Mouse (Mus musculus): ENCODE results near the gene 5031439G07Rik. TPM values are rescaled to one million over a fixed set of nuclear protein-coding genes. Genes with fewer than 3 reads are reported as not detected.

5031439G07Rik gene
- polyA plus RNA-seq, 1 experiment, result 20.8 TPM

DNA sequence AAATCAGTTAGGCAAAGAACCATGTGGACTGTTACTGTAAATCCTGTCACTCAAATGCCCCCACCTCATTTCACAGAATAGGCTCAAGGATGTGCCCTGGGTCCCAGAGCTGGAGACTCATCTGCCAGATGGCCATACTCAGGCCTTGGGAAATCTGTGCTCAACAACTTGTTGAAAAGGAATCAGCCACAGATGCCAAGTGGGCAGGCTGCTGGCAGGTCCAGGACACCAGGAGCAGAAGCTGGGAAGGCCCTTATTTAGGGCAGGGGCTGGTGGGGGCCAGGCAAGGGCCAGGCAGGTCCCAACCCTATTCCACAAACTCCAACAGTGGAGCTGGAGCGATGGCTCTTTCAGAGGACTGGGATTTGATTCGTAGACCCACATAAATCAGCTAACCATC, 25.8 kb downstream of the 5031439G07Rik start:
- no peak overlapping the region for H3K27ac ChIP-seq (ENCODE audit: insufficient read depth, low read length)
- H3K27me3 ChIP-seq (ENCODE audit: control insufficient read depth, insufficient read depth, low read length, poor library complexity, severe bottlenecking), result no peaks in the 10 kb centered on the region
- no peaks in the 10 kb centered on the region for H3K9me3 ChIP-seq (replicated peaks; ENCODE audit: control insufficient read depth, insufficient read depth, low read length, poor library complexity, severe bottlenecking)
- no peaks in the 10 kb centered on the region for H3K36me3 ChIP-seq (ENCODE audit: control insufficient read depth, insufficient read depth, low read length, poor library complexity, severe bottlenecking)
- no peaks in the 10 kb centered on the region for H3K4me1 ChIP-seq (ENCODE audit: control insufficient read depth, insufficient read depth, low read length)
- no peak for TF ChIP-seq EP300 (IDR thresholded peaks at IDR 0.05; ENCODE audit: insufficient read depth, low read depth, low read length)
- no peak for TF ChIP-seq POLR2A (IDR thresholded peaks at IDR 0.05; ENCODE audit: insufficient read depth, low read length)
- TF ChIP-seq CTCF (IDR thresholded peaks at IDR 0.05; ENCODE audit: low read depth, low read length), result no peak
- H3K4me3 ChIP-seq (ENCODE audit: low read depth, low read length), result no peak overlapping the region
- no peak overlapping the region for H3K9ac ChIP-seq (ENCODE audit: low read depth, poor library complexity, severe bottlenecking)

DNA sequence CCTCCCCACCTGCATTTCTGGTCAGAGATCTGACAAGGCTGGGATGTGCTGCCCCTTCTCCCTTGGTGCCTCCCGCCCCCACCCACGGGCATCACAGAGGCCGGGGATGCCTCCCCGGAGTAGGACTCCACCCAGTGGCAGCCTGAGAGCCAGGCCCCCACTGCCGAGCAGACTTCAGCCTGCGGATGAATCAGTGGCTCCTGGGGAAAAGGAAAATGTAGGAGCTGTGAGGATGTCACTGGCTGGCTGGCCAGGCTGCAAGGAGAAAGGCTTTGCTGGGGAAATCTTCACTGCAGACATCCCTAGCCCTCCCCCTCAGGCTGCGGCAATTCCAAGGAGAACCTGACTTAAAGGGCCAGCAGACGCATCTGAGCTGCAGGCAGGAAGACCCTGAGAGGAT, 27.7 kb downstream of the 5031439G07Rik start:
- no peak overlapping the region for H3K4me3 ChIP-seq (ENCODE audit: low read depth, low read length)

DNA sequence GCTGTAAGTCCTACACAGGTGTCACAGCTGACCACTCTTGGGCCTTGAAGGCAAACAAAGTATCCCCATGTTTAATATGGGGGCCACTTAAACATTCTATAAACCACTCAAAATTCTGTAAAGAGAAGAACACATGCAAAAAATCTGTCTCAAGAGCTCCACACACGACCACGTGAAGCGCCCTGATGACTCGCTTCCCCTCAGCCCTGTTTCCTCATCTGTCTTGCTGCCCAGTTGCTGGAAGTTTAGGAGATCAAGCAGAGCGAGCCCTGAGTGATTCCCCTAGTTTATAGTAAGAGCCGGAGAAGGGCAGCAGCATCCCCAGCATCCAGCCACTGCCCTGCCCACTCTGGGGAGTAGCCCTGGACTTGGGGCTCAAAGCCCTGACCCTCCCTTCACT, 28.5 kb downstream of the 5031439G07Rik start:
- Histone ChIP-seq H3K36me3 (ENCODE audit: control insufficient read depth, insufficient read depth, low read length, poor library complexity, severe bottlenecking) (no peaks in the 10 kb centered on the region), H3K27me3 (ENCODE audit: control insufficient read depth, insufficient read depth, low read length, poor library complexity, severe bottlenecking) (no peaks in the 10 kb centered on the region), H3K4me1 (ENCODE audit: control insufficient read depth, insufficient read depth, low read length) (no peaks in the 10 kb centered on the region), H3K4me3 (ENCODE audit: low read depth, low read length) (no peak overlapping the region), H3K9me3 (replicated peaks; ENCODE audit: control insufficient read depth, insufficient read depth, low read length, poor library complexity, severe bottlenecking) (no peaks in the 10 kb centered on the region), H3K27ac (ENCODE audit: insufficient read depth, low read length) (no peak overlapping the region), H3K9ac (ENCODE audit: low read depth, poor library complexity, severe bottlenecking) (no peak overlapping the region)
- TF ChIP-seq CTCF (IDR thresholded peaks at IDR 0.05; ENCODE audit: low read depth, low read length) (no peak), EP300 (IDR thresholded peaks at IDR 0.05; ENCODE audit: insufficient read depth, low read depth, low read length) (no peak), POLR2A (IDR thresholded peaks at IDR 0.05; ENCODE audit: insufficient read depth, low read length) (no peak)

More for the DNA sequence above, 27.7 kb downstream of the 5031439G07Rik start:
- Histone ChIP-seq H3K27me3 (ENCODE audit: control insufficient read depth, insufficient read depth, low read length, poor library complexity, severe bottlenecking) (no peaks in the 10 kb centered on the region), H3K36me3 (ENCODE audit: control insufficient read depth, insufficient read depth, low read length, poor library complexity, severe bottlenecking) (no peaks in the 10 kb centered on the region), H3K27ac (ENCODE audit: insufficient read depth, low read length) (no peak overlapping the region), H3K9me3 (replicated peaks; ENCODE audit: control insufficient read depth, insufficient read depth, low read length, poor library complexity, severe bottlenecking) (no peaks in the 10 kb centered on the region), H3K4me1 (ENCODE audit: control insufficient read depth, insufficient read depth, low read length) (no peaks in the 10 kb centered on the region), H3K9ac (ENCODE audit: low read depth, poor library complexity, severe bottlenecking) (no peak overlapping the region)
- TF ChIP-seq EP300 (IDR thresholded peaks at IDR 0.05; ENCODE audit: insufficient read depth, low read depth, low read length), result no peak
- TF ChIP-seq POLR2A (IDR thresholded peaks at IDR 0.05; ENCODE audit: insufficient read depth, low read length), result no peak
- TF ChIP-seq CTCF (IDR thresholded peaks at IDR 0.05; ENCODE audit: low read depth, low read length), result no peak

DNA sequence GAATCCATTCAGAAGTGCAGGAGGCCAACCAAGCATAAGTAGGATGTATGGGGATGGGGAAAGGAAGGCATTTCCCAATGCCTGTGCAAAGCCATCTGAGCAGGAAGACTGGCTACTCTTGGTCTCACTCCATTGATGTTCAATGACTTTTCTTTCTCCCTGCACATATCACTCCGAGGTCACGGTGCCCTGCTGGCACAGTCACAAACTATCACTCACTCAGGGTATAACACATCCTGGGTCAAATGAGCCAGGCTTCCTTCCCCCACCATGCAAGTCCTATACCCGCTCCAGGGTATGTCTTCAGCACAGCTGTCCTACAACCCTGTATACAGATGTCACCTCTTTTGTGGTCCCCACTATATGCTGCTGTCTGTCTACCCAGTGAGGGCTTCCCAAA, 30.0 kb downstream of the 5031439G07Rik start:
- Histone ChIP-seq H3K4me3 (ENCODE audit: low read depth, low read length) (no peak overlapping the region), H3K36me3 (ENCODE audit: control insufficient read depth, insufficient read depth, low read length, poor library complexity, severe bottlenecking) (no peaks in the 10 kb centered on the region)
- TF ChIP-seq EP300 (IDR thresholded peaks at IDR 0.05; ENCODE audit: insufficient read depth, low read depth, low read length) (no peak), CTCF (IDR thresholded peaks at IDR 0.05; ENCODE audit: low read depth, low read length) (no peak), POLR2A (IDR thresholded peaks at IDR 0.05; ENCODE audit: insufficient read depth, low read length) (no peak)

DNA sequence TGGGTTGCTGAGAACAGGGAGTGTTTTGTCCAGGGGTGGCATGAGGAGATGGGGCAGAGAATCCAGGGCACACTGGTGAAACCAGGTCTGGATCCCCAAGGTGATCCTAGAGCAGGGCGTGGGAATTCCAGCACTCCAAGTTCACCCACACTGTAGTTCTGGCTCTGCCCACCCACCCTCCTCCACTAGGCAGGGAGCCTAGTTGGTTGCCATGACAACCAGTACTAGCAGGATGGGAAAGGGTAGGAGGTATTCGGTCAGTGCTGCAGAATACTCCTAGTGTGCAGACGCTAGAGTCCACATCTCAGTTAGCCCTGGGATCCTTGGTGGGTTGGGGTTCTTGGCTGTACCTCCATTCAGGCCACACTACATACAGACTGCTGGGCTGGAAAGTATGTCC, 30.5 kb downstream of the 5031439G07Rik start:
- Histone ChIP-seq H3K27me3 (ENCODE audit: control insufficient read depth, insufficient read depth, low read length, poor library complexity, severe bottlenecking) (no peaks in the 10 kb centered on the region), H3K9ac (ENCODE audit: low read depth, poor library complexity, severe bottlenecking) (no peak overlapping the region), H3K4me3 (ENCODE audit: low read depth, low read length) (no peak overlapping the region), H3K36me3 (ENCODE audit: control insufficient read depth, insufficient read depth, low read length, poor library complexity, severe bottlenecking) (no peaks in the 10 kb centered on the region), H3K9me3 (replicated peaks; ENCODE audit: control insufficient read depth, insufficient read depth, low read length, poor library complexity, severe bottlenecking) (no peaks in the 10 kb centered on the region), H3K4me1 (ENCODE audit: control insufficient read depth, insufficient read depth, low read length) (no peaks in the 10 kb centered on the region), H3K27ac (ENCODE audit: insufficient read depth, low read length) (no peak overlapping the region)
- TF ChIP-seq CTCF (IDR thresholded peaks at IDR 0.05; ENCODE audit: low read depth, low read length) (no peak), POLR2A (IDR thresholded peaks at IDR 0.05; ENCODE audit: insufficient read depth, low read length) (no peak), EP300 (IDR thresholded peaks at IDR 0.05; ENCODE audit: insufficient read depth, low read depth, low read length) (no peak)

More for the DNA sequence above, 30.0 kb downstream of the 5031439G07Rik start:
- no peak overlapping the region for H3K27ac ChIP-seq (ENCODE audit: insufficient read depth, low read length)
- H3K4me1 ChIP-seq (ENCODE audit: control insufficient read depth, insufficient read depth, low read length), result no peaks in the 10 kb centered on the region
- H3K9ac ChIP-seq (ENCODE audit: low read depth, poor library complexity, severe bottlenecking), result no peak overlapping the region
- no peaks in the 10 kb centered on the region for H3K9me3 ChIP-seq (replicated peaks; ENCODE audit: control insufficient read depth, insufficient read depth, low read length, poor library complexity, severe bottlenecking)
- no peaks in the 10 kb centered on the region for H3K27me3 ChIP-seq (ENCODE audit: control insufficient read depth, insufficient read depth, low read length, poor library complexity, severe bottlenecking)

DNA sequence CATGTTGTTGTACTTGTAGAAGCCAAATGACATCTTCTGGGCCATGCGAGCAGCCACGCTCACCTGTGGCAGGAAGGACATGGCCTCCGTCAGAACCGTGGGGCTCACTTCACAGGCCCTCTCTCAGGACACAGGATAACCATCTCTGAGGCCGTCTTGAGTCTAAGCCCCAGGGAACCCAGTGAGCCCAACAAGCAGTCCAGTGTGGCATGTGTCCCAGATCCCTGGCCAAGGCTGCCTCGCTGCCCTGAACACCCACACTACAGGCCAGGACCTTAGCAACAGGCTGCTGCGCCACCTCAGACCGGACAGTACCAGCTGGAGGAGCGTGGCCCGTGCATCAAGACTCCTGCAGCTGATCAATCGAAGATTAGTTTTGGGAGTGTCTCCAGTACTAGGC, 35.1 kb downstream of the 5031439G07Rik start:
- H3K36me3 ChIP-seq (ENCODE audit: control insufficient read depth, insufficient read depth, low read length, poor library complexity, severe bottlenecking), result no peaks in the 10 kb centered on the region
- H3K27me3 ChIP-seq (ENCODE audit: control insufficient read depth, insufficient read depth, low read length, poor library complexity, severe bottlenecking), result no peaks in the 10 kb centered on the region
- H3K9me3 ChIP-seq (replicated peaks; ENCODE audit: control insufficient read depth, insufficient read depth, low read length, poor library complexity, severe bottlenecking), result no peaks in the 10 kb centered on the region
- TF ChIP-seq EP300 (IDR thresholded peaks at IDR 0.05; ENCODE audit: insufficient read depth, low read depth, low read length), result no peak
- TF ChIP-seq POLR2A (IDR thresholded peaks at IDR 0.05; ENCODE audit: insufficient read depth, low read length), result no peak
- TF ChIP-seq CTCF (IDR thresholded peaks at IDR 0.05; ENCODE audit: low read depth, low read length), result no peak
- no peaks in the 10 kb centered on the region for H3K4me1 ChIP-seq (ENCODE audit: control insufficient read depth, insufficient read depth, low read length)
- no peak overlapping the region for H3K4me3 ChIP-seq (ENCODE audit: low read depth, low read length)
- H3K9ac ChIP-seq (ENCODE audit: low read depth, poor library complexity, severe bottlenecking), result no peak overlapping the region
- no peak overlapping the region for H3K27ac ChIP-seq (ENCODE audit: insufficient read depth, low read length)

All from ES-Bruce4 (cell line).